Mouse (Mus musculus) urinary bladder, adult 18-20 months (tissue): ENCODE measurements around the gene Tpi1.
"Not testable (repeated sequence)": the region's sequence is repeated elsewhere in the genome, so short reads cannot be mapped to it uniquely, and the experiment has no call there.

Experiments used
- DNase-seq, 2 experiments: peaks; one replicate each; pipeline ENCODE4 v3.0.0; 2022; ENCODE audit warnings: low spot score in 2 of 2, mixed read lengths in 2 of 2

The Tpi1 gene

DNA sequence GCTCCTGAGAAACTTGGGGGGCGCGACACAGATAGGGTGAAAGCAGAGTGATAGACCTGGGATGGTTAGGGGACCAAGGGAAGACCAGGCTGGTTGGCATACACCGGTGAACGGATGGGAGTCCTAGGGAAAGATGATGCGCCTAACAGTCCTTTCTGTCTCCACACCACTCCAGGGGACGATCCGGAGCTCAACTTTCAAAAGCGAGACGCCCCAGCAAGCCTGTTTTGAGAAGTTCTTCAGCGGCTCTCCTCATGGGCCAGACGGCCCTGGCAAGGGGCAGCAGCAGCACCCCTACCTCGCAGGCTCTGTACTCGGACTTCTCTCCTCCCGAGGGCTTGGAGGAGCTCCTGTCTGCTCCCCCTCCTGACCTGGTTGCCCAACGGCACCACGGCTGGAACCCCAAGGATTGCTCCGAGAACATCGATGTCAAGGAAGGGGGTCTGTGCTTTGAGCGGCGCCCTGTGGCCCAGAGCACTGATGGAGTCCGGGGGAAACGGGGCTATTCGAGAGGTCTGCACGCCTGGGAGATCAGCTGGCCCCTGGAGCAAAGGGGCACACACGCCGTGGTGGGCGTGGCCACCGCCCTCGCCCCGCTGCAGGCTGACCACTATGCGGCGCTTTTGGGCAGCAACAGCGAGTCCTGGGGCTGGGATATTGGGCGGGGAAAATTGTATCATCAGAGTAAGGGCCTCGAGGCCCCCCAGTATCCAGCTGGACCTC lies 4.9 kb downstream of the Tpi1 start:
- peak; percentile 77 to 83 for DNase-seq

DNA sequence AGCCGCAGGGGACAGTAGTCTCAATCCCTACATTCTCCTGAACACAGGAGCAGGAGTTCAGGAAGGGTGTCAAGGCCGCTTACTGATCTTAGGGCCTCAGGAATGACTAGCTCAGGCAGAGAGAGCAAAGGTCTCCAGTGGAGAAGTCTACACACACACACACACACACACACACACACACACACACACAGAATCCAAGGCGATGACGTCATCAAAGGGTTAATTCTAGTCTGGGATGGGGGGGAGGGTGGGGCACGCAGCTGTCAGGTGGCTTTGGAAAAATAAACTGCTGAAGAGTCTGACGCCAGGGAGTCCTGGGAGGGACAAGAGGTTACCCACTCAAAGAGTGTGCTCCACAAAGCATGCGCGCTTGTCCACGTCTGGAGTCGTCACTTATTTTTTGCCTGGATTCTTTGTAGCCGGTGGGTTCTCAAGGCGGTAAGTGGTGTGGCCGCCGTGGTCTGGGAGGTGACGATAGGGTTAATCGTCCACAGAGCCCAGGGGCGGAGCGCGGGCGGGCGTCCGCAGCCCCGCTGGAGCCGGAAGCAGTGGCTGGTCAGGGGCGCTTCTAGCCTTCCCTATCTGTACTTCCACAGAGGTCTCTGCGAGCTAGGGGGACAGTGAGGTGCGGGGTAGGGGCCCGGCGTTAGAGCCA lies 5.6 kb downstream of the Tpi1 start, which contains the start of gene Spsb2:
TSS of gene Spsb2 (plus strand) at position 304 of the 655 bp plus-strand sequence.
- DNase-seq, result peak; percentile 72 to 76

DNA sequence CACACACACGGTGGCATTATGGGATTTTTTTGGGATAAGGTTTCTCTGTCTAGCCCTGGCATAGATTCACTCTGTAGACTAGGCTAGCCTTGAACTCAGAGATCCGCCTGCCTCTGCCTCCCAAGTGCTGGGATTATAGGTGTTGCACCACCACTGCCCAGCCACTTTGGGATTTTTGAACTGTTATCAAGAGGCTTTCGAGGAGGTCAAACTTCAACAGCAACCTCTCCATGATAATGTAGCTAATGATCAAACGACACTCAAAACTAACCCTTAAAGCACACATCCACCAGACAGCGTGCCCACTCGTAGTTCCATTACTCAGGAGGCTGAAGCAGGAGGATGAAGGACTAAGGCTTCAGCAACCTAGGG lies 6.1 kb downstream of the Tpi1 start:
- DNase-seq, result no peak

- DNase-seq, result no peak
Measured at GRCm38 (mm10) chr6:124807366-124807765, 6.7 kb downstream of the Tpi1 start.

GRCm38 (mm10) chr6:124806446-124807140 lies 7.5 kb downstream of the Tpi1 start:
- DNase-seq, result no peak

GRCm38 (mm10) chr6:124805341-124806321 lies 8.5 kb downstream of the Tpi1 start:
- DNase-seq, result peak; percentile 93 to 96

DNA sequence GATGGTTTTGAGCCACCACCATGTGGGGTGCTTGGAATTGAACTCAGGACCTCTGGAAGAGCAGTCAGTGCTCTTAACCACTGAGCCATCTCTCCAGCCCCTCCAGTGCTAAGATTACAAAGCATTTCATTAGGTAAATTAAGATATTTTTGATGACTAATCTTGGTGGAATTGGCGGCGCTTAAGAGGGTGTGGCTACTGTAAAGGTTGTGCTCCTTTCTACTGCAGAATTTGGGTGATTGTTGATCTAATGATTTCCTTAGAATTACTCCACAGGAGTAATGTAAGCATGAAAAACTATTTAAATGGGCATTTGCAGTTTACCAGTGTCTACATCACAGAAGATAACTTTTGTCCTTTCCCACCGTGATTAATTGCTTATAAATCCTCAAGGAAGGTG lies 9.8 kb downstream of the Tpi1 start:
- DNase-seq, result no peak

- DNase-seq, result not testable (repeated sequence)
Measured at GRCm38 (mm10) chr6:124803691-124804090, 10.4 kb downstream of the Tpi1 start.

DNA sequence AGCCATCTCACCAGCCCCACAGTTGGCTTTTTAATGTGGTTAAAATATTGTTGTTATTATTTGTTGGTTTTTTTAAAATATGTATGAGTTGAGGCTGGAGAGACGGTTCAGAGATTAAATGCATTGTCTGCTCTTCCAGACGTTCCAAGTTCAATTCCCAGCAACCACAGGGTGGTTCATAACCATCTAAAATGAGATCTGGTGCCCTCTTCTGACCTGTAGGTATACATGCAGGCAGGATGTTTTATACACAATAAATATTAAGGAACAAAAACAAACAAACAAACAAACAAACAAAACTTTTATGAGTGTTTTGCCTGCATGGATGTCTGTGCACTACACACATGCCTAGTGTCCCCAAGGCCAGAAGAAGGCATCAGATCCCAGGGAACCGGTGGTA lies 11.0 kb downstream of the Tpi1 start:
- no peak for DNase-seq

- not testable (repeated sequence) for DNase-seq
Measured at GRCm38 (mm10) chr6:124802400-124802799, 11.7 kb downstream of the Tpi1 start.

DNA sequence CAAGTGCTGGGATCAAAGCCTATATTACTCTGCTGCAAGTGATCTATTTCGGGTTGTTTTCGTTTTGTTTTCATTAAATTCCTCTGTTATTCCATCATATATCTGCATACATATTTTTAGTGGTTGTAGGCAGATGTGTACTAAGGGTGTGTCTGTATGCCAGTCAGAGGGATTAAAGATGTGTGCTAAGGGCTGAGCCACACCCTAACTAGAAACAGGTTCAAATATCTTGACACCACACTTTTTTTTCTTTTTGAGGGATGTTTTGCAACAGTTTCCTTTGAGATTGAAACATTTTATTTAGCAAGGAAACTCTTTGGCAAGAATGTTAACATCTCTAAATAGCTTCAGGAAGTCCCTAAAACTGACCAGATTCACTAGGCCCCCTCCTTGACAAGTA lies 17.9 kb downstream of the Tpi1 start:
- DNase-seq, result no peak

GRCm38 (mm10) chr6:124795781-124796180 lies 18.3 kb downstream of the Tpi1 start:
- DNase-seq, result no peak

DNA sequence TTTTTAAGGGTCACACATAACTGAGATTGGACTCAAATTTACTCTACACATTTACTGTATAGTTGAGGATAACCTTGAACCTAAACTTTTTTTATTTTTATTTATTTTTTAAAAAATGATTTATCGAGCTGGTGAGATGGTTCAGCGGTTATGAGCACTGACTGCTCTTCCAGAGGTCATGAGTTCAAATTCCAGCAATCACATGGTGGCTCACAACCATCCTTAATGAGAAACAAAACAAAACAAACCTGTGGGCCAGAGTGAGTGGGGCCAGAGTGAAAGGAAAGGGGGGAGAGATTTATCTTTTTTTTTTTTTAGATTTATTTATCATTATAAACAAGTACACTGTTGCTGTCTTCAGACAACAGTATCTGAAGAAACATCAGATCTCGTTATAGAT lies 22.2 kb downstream of the Tpi1 start:
- DNase-seq, result no peak

DNA sequence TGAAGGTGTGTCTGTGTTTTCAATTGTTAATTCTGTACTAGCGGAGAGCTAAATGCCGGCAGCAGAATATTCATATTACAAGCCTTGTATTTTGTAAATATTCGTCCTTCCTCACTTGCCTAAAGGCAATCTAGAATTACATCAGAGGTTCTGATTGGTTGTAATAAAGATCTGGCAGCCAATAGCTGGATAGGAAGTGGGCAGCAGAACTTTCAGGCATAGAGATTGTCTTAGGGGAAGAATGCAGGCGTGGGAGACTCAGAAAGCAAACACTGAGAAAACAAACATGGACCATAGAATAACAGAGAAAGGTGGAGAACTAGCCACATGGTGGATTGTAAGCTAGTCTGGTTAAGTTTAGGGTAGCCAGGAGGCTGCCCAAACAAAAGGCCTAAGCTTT lies 24.0 kb downstream of the Tpi1 start:
- DNase-seq, result no peak

DNA sequence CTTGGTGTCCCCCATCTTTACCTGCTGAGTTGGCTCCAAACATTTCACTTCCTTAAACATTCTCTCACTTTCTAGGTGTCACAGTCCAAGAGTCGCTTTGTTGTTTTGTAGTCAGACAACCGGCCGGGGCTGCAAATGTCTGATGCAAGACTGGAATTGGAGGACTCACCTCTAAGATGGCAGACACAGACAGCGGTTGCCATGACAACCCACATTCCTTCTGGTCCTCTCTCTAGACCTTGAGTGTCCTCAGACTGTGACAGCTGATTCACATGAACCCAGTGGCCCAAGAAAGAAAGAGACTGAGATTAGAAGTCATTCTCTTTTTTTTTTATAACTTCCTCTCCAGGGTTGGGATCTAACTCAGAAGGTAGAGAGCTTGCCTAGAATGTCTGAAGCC lies 24.6 kb downstream of the Tpi1 start:
- no peak for DNase-seq

- DNase-seq, result no peak
Measured at GRCm38 (mm10) chr6:124787722-124788121, 26.4 kb downstream of the Tpi1 start.

DNA sequence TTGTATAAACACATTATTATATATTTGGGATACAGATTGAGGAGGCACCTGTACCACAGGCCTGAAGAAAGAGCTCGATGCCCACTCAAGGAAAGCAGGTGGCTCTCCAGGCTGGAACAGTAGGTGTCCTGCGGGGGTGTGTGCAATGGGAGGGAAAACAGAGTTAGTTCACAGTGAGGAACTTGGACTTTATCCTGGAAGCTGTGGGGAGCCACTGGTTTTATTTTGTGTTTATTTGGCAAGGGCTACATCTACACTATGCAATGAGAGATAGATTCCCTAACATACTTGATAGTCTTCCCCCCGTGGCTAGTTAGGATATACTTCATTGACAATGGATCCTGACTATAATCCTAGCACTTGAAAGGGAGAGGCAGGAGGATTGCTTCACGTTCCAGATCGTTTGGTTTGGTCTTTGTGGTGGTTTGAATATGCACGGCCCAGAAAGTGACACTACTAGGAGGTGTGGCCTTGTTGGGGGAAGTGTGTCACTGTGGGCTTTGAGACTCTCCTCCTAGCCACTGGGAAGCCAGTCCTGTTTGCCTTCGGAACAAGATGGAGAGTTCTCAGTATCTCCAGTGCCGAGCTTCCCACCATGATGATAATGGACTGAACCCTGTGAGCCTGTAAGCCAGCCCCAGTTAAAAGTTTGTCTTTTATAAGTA lies 27.2 kb downstream of the Tpi1 start:
- DNase-seq, result no peak

DNA sequence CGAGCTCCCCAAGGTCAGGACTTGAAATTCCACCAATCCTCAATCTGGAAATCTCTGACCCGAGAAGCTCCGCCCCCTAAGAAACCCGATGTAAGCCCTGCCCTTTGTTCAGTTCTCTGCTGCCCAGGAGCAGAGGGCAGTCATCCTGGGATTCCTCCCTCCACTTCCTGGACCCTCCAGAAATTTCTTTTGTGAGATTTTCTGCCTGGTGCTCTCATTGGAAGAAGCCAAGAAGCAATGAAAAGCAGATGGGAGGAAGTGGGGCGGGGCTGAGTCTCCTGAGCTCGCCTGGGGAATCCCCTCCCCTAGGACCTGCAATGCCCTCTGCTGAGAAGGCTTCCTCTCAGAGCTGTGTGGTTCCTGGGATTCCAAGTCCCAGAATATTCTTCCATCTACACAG lies 31.7 kb downstream of the Tpi1 start:
- no peak for DNase-seq

- no peak for DNase-seq
Measured at GRCm38 (mm10) chr6:124780917-124781316, 33.2 kb downstream of the Tpi1 start.

GRCm38 (mm10) chr6:124779984-124780416 lies 34.1 kb downstream of the Tpi1 start:
- no peak for DNase-seq
